Mouse (Mus musculus): ENCODE data around the gene Casp8. TPM values are rescaled to one million over a fixed set of nuclear protein-coding genes. Genes with fewer than 3 reads are reported as not detected.

Casp8 gene
- polyA plus RNA-seq, 1 experiment: 2.3 TPM

Other genes starting within 250 kb of the Casp8 start
- gene Fam126b, start 209.1 kb upstream of the Casp8 start, polyA plus RNA-seq (2012; rRNA removed): 23.9 and 25.5 TPM in 2 replicates
- gene Ndufb3, start 209.0 kb upstream of the Casp8 start, polyA plus RNA-seq (2012; rRNA removed): 227 and 228 TPM in 2 replicates
- not detected in 2 replicates for gene Als2cr12, start 99.4 kb upstream of the Casp8 start, polyA plus RNA-seq (2012; rRNA removed)
- gene Cflar, start 83.9 kb upstream of the Casp8 start, polyA plus RNA-seq (2012; rRNA removed): 13.2 and 14.7 TPM in 2 replicates
- 73.1 and 81.2 TPM in 2 replicates for gene Trak2, start 178.1 kb downstream of the Casp8 start, polyA plus RNA-seq (2012; rRNA removed)
- 40.2 and 40.5 TPM in 2 replicates for gene Stradb, start 178.1 kb downstream of the Casp8 start, polyA plus RNA-seq (2012; rRNA removed)

Data from cortical plate, adult 2 months (tissue).